Mouse (Mus musculus) duodenum, adult 2 months (tissue): ENCODE data around the gene Rnf44. TPM values are rescaled to one million over a fixed set of nuclear protein-coding genes. Genes with fewer than 3 reads are reported as not detected.

Experiments
- polyA plus RNA-seq: library from polyadenylated mRNA; depleted of rRNA; stranded (reverse); fragments of >200 nt; gene quantifications from 2 replicates; pipeline ENCODE4 v1.2.3, GENCODE M21; 2012; ENCODE audit warnings: low replicate concordance; rRNA removed

Rnf44 gene
- 205 and 292 TPM in 2 replicates for polyA plus RNA-seq

GRCm38 (mm10) chr13:54693558-54694347 lies at the start of gene Rnf44:
TSS of gene Rnf44 (minus strand) at chr13:54693907.

GRCm38 (mm10) chr13:54701243-54701642 lies 7.5 kb upstream of the Rnf44 start, which contains the start of gene Cdhr2:
TSS of gene Cdhr2 (plus strand) at chr13:54701461.

Other genes starting within 250 kb of the Rnf44 start
- gene Thoc3, start 225.1 kb downstream of the Rnf44 start, polyA plus RNA-seq, result 15.6 and 21.2 TPM in 2 replicates
- gene Simc1, start 190.1 kb downstream of the Rnf44 start, polyA plus RNA-seq, result 1.9 and 4.9 TPM in 2 replicates
- 110 and 120 TPM in 2 replicates for gene 4833439L19Rik, start 128.5 kb downstream of the Rnf44 start, polyA plus RNA-seq
- 5.1 and 9.0 TPM in 2 replicates for gene Arl10, start 118.9 kb downstream of the Rnf44 start, polyA plus RNA-seq
- 1.4 and 1.8 TPM in 2 replicates for gene Nop16, start 103.8 kb downstream of the Rnf44 start, polyA plus RNA-seq
- 208 and 284 TPM in 2 replicates for gene Higd2a, start 103.7 kb downstream of the Rnf44 start, polyA plus RNA-seq
- gene Cltb, start 82.6 kb downstream of the Rnf44 start, polyA plus RNA-seq, result 84.0 and 133 TPM in 2 replicates
- gene Faf2, start 72.1 kb downstream of the Rnf44 start, polyA plus RNA-seq, result 9.9 and 11.1 TPM in 2 replicates
- 371 and 632 TPM in 2 replicates for gene Cdhr2, start 7.6 kb upstream of the Rnf44 start, polyA plus RNA-seq
- 0.38 and 0.39 TPM in 2 replicates for gene Gprin1, start 56.0 kb upstream of the Rnf44 start, polyA plus RNA-seq
- 0.62 and 1.2 TPM in 2 replicates for gene Sncb, start 72.7 kb upstream of the Rnf44 start, polyA plus RNA-seq
- gene Eif4e1b, start 90.1 kb upstream of the Rnf44 start, polyA plus RNA-seq, result not detected in 2 replicates
- 7.2 and 12.5 TPM in 2 replicates for gene Tspan17, start 95.5 kb upstream of the Rnf44 start, polyA plus RNA-seq